Mouse (Mus musculus) v-Abl transformed pro-B cells (cell line): ENCODE data around the gene Dusp5.
"Not testable (repeated sequence)": the region's sequence is repeated elsewhere in the genome, so short reads cannot be mapped to it uniquely, and the experiment has no call there.

ENCODE experiments used
- in situ Hi-C, 2 experiments: fragments of 400-800 bp; cut with MboI; formaldehyde crosslinking; loops; one replicate each; pipeline ENCODE4 v1.15.1; 2025; ENCODE audit not compliant: unreplicated experiment in 2 of 2

The Dusp5 gene

GRCm38 (mm10) chr19:53571056-53571455, 42.1 kb downstream of the Dusp5 start:
- in situ Hi-C loops: loop anchor here in 1 of 2 experiments (5.0 kb wide), 1 partner anchor 34 kb away; no protein-coding TSS in a partner anchor

- in situ Hi-C loops: loop anchor here in 1 of 2 experiments (5.0 kb wide), 1 partner anchor 34 kb away; no protein-coding TSS in a partner anchor
These were observed 42.9 kb downstream of the Dusp5 start for GRCm38 (mm10) chr19:53571501-53572428.

- in situ Hi-C loops: loop anchor here in 1 of 2 experiments (5.0 kb wide), 1 partner anchor 35 kb away; no protein-coding TSS in a partner anchor
These were observed 43.7 kb downstream of the Dusp5 start for GRCm38 (mm10) chr19:53572607-53573006.

- in situ Hi-C loops: loop anchor here in 1 of 2 experiments (5.0 kb wide), 1 partner anchor 36 kb away; no protein-coding TSS in a partner anchor
These were observed 44.2 kb downstream of the Dusp5 start for GRCm38 (mm10) chr19:53573151-53573550.

- in situ Hi-C loops: loop anchor here in 1 of 2 experiments (5.0 kb wide), 1 partner anchor 37 kb away; no protein-coding TSS in a partner anchor
These were observed 45.2 kb downstream of the Dusp5 start for GRCm38 (mm10) chr19:53574131-53574530.

GRCm38 (mm10) chr19:53574546-53574945, 45.6 kb downstream of the Dusp5 start:
- in situ Hi-C loops: loop anchor here in 1 of 2 experiments (5.0 kb wide), 1 partner anchor 37 kb away; no protein-coding TSS in a partner anchor

GRCm38 (mm10) chr19:53575296-53576010, 46.5 kb downstream of the Dusp5 start:
- in situ Hi-C loops: loop anchor here in 1 of 2 experiments (5.0 kb wide), 2 partner anchors 43 to 153 kb away; no protein-coding TSS in a partner anchor

- in situ Hi-C loops: loop anchor here in 1 of 2 experiments (5.0 kb wide), 2 partner anchors 44 to 154 kb away; no protein-coding TSS in a partner anchor
These were observed 47.2 kb downstream of the Dusp5 start for GRCm38 (mm10) chr19:53576061-53576460.

- in situ Hi-C loops: loop anchor here in 1 of 2 experiments (5.0 kb wide), 2 partner anchors 45 to 155 kb away; no protein-coding TSS in a partner anchor
These were observed 48.3 kb downstream of the Dusp5 start for GRCm38 (mm10) chr19:53577025-53577800.

GRCm38 (mm10) chr19:53578597-53579252, 49.8 kb downstream of the Dusp5 start:
- in situ Hi-C loops: loop anchor here in 1 of 2 experiments (5.0 kb wide), 2 partner anchors 46 to 156 kb away; no protein-coding TSS in a partner anchor

GRCm38 (mm10) chr19:53580271-53580670, 51.4 kb downstream of the Dusp5 start:
- in situ Hi-C loops: loop anchor here in 1 of 2 experiments (5.0 kb wide), 1 partner anchor 163 kb away; no protein-coding TSS in a partner anchor

- in situ Hi-C loops: not testable (repeated sequence)
These were observed 58.8 kb downstream of the Dusp5 start for GRCm38 (mm10) chr19:53587686-53588085.

- in situ Hi-C loops: not testable (repeated sequence)
These were observed 60.1 kb downstream of the Dusp5 start, which contains the start of gene Nutf2-ps1 for GRCm38 (mm10) chr19:53588968-53589367. Gene Nutf2-ps1 (minus strand): TSS chr19:53589068.
